Mouse (Mus musculus) gastrocnemius, postnatal 10 days (tissue): Measurements from ENCODE around the gene Triobp. TPM values are rescaled to one million over a fixed set of nuclear protein-coding genes. Genes with fewer than 3 reads are reported as not detected.

Source experiments
- DNase-seq: peaks from one replicate; pipeline ENCODE4 v3.0.0; 2021; ENCODE audit warnings: mixed read lengths
- total RNA-seq, 2 experiments: library from RNA; stranded (reverse); gene quantifications; 2 replicates each; pipeline ENCODE4 v1.2.3; 2021

The Triobp gene
- total RNA-seq, 2 experiments from 2014 or later, result 65.1 to 76.8 TPM

- peak; percentile 92 for DNase-seq
Observed at GRCm38 (mm10) chr15:78926021-78926919, 21.3 kb upstream of the Triobp start, which contains the start of gene Lgals1. Gene Lgals1, plus strand, starts transcription at chr15:78926725.

GRCm38 (mm10) chr15:78927021-78927787 is 20.3 kb upstream of the Triobp start:
- peak; percentile 64 for DNase-seq

- peak; percentile 72 for DNase-seq
Observed at GRCm38 (mm10) chr15:78927788-78928457, 19.6 kb upstream of the Triobp start.

GRCm38 (mm10) chr15:78928539-78928938 is 19.0 kb upstream of the Triobp start:
- DNase-seq, result no peak

GRCm38 (mm10) chr15:78930192-78930706 is 17.3 kb upstream of the Triobp start:
- DNase-seq, result no peak

GRCm38 (mm10) chr15:78930801-78931426 is 16.6 kb upstream of the Triobp start:
- DNase-seq, result no peak

GRCm38 (mm10) chr15:78931577-78931976 is 15.9 kb upstream of the Triobp start:
- peak; percentile 54 for DNase-seq

- DNase-seq, result peak; percentile 73
Observed at GRCm38 (mm10) chr15:78934784-78935320, 12.7 kb upstream of the Triobp start, which contains the start of gene Nol12. Gene Nol12, plus strand, starts transcription at chr15:78934933.

GRCm38 (mm10) chr15:78936403-78936802 is 11.1 kb upstream of the Triobp start:
- DNase-seq, result no peak

- no peak for DNase-seq
Observed at GRCm38 (mm10) chr15:78937311-78937710, 10.2 kb upstream of the Triobp start.

GRCm38 (mm10) chr15:78937963-78938362 is 9.6 kb upstream of the Triobp start:
- no peak for DNase-seq

- DNase-seq, result no peak
Observed at GRCm38 (mm10) chr15:78940325-78940724, 7.2 kb upstream of the Triobp start.

- peak; percentile 81 for DNase-seq
Observed at GRCm38 (mm10) chr15:78942663-78943062, 4.9 kb upstream of the Triobp start.

GRCm38 (mm10) chr15:78946232-78946631 is 1.3 kb upstream of the Triobp start:
- DNase-seq, result no peak

- DNase-seq, result no peak
Observed at GRCm38 (mm10) chr15:78948152-78948725, 715 bp downstream of the Triobp start.

GRCm38 (mm10) chr15:78948883-78949282 is 1.4 kb downstream of the Triobp start:
- DNase-seq, result no peak

- no peak for DNase-seq
Observed at GRCm38 (mm10) chr15:78955663-78956062, 8.1 kb downstream of the Triobp start.

GRCm38 (mm10) chr15:78956351-78956750 is 8.8 kb downstream of the Triobp start:
- no peak for DNase-seq

- no peak for DNase-seq
Observed at GRCm38 (mm10) chr15:78957021-78957420, 9.5 kb downstream of the Triobp start.

GRCm38 (mm10) chr15:78959537-78959936 is 12.0 kb downstream of the Triobp start:
- DNase-seq, result no peak

GRCm38 (mm10) chr15:78960088-78960487 is 12.6 kb downstream of the Triobp start:
- DNase-seq, result peak; percentile 64
